Mouse (Mus musculus) cerebellum, adult 2 months (tissue): ENCODE results near the gene Wnt11. TPM values are rescaled to one million over a fixed set of nuclear protein-coding genes. Genes with fewer than 3 reads are reported as not detected.

Source experiments
- DNase-seq, 2 experiments: peaks; one replicate each; pipeline ENCODE4 v3.0.0; 2021
- H3K27ac ChIP-seq: fragments of 200-500 bp; 2 replicates; pipeline ENCODE4 v1.5.1; 2012; ENCODE audit warnings: low read length, control low read depth, inconsistent platforms; ENCODE audit not compliant: insufficient read depth
- H3K27me3 ChIP-seq: fragments of 200-500 bp; 2 replicates; pipeline ENCODE4 v1.6.1; 2012; ENCODE audit warnings: inconsistent platforms, mild to moderate bottlenecking, low read length, moderate library complexity; ENCODE audit not compliant: control insufficient read depth, insufficient read depth
- H3K4me1 ChIP-seq: fragments of 200-500 bp; 2 replicates; pipeline ENCODE4 v1.6.1; 2011; ENCODE audit warnings: low read length; ENCODE audit not compliant: control insufficient read depth, insufficient read depth
- H3K4me3 ChIP-seq: fragments of 200-500 bp; replicated peaks from 2 replicates; pipeline ENCODE3; 2011; ENCODE audit warnings: mild to moderate bottlenecking, low read depth, low read length, control low read depth; ENCODE audit not compliant: insufficient read depth
- CTCF ChIP-seq: fragments of 200-500 bp; IDR thresholded peaks from 2 replicates; pipeline ENCODE4 v1.5.1; 2011; ENCODE audit warnings: low read depth, mild to moderate bottlenecking, control low read depth, low read length, moderate library complexity, borderline replicate concordance; ENCODE audit not compliant: insufficient read depth
- POLR2A ChIP-seq: fragments of 200-500 bp; IDR thresholded peaks from 2 replicates; pipeline ENCODE4 v1.6.1; 2011; ENCODE audit warnings: low read length, control low read depth, borderline replicate concordance; ENCODE audit not compliant: insufficient read depth
- WGBS: fragments of 180-500 bp; shearing (Covaris S2); methylation state at CpG from one replicate; pipeline ENCODE4 v1.1.7; 2018; 5-methylcytosine and 5-hydroxymethylcytosine counted together
- polyA plus RNA-seq: library from polyadenylated mRNA; depleted of rRNA; stranded (reverse); fragments of >200 nt; gene quantifications from 2 replicates; pipeline ENCODE4 v1.2.3, GENCODE M21; 2012; rRNA removed

Wnt11 gene
- polyA plus RNA-seq, 1 experiment = 1.5 TPM

DNA sequence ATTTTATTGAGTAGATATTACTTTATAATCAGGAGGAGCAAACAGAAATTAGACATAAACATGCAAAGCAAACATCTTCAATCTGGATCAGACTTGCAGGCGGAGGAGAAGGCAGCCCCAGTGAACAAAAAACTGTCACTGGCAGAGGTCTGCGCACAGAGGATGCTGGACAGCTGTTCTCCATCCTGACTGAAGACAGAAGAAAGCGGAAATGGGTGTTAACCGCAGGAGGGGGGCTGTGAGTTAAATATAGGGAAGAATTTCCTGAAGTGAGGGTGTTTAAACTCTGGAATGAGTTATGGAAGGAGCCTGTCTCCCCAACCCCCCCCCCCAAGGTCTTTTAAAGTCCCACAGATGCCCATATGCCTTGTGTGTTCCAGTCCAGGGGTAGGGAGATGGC lies 64.9 kb downstream of the Wnt11 start:
- Histone ChIP-seq H3K4me1 (peaks cover 10% of the 10 kb centered on the region), H3K4me3 (no peak overlapping the region), H3K27ac (no peak overlapping the region), H3K27me3 (no peaks in the 10 kb centered on the region)
- DNase-seq = no peak
- 92% methylated on average over 4 of the region's 4 CpGs for WGBS
- TF ChIP-seq POLR2A (no peak), CTCF (no peak)

GRCm38 (mm10) chr7:98901120-98901519 lies 66.2 kb downstream of the Wnt11 start:
- H3K27ac ChIP-seq = no peak overlapping the region
- no peak for DNase-seq
- WGBS = 100% methylated on average over 1 of the region's 1 CpGs
- H3K4me1 ChIP-seq = peaks cover 9% of the 10 kb centered on the region
- TF ChIP-seq POLR2A = no peak
- TF ChIP-seq CTCF = peak; percentile 28; the same call in 1 of the 2 replicates
- H3K27me3 ChIP-seq = no peaks in the 10 kb centered on the region
- no peak overlapping the region for H3K4me3 ChIP-seq

- no peak overlapping the region for H3K4me3 ChIP-seq
- TF ChIP-seq CTCF (no peak), POLR2A (no peak)
- peaks cover 11% of the 10 kb centered on the region for H3K4me1 ChIP-seq
- no peaks in the 10 kb centered on the region for H3K27me3 ChIP-seq
- no peak overlapping the region for H3K27ac ChIP-seq
- no peak for DNase-seq
- 83% methylated on average over 5 of the region's 5 CpGs for WGBS
Observed at GRCm38 (mm10) chr7:98903884-98904283, 69.0 kb downstream of the Wnt11 start.

Other genes with a start within 250 kb of the Wnt11 start
- 49.4 and 50.1 TPM in 2 replicates for gene Emsy, start 178.3 kb upstream of the Wnt11 start, polyA plus RNA-seq
- gene Thap12, start 132.0 kb upstream of the Wnt11 start, polyA plus RNA-seq = 44.8 and 46.0 TPM in 2 replicates